Mouse (Mus musculus) natural killer cell, adult 2 months (primary cell): ENCODE measurements around the gene Hist1h4b.

Source experiments
- DNase-seq, 2 experiments: peaks; one replicate each; pipeline ENCODE4 v3.0.0; 2022; ENCODE audit warnings: low spot score in 2 of 2

The Hist1h4b gene

DNA sequence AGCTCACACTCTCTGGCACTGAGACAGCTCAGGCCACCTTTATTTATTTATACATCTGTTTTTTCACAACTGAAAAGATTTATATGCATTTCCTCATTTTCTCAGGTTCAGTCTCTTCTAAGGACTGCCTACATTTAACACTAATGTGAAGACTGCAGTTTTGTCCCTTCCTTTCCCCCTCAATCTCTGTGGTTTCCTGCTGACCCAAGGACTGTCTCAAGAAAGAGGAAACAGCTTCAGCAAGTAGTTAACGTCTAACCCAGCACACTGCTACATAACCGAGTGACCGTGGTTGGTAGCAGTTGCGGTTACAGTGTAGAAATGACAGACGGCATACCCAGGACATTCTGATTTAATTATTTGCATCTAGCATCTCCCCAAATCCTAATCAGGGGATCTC is 42.6 kb downstream of the Hist1h4b start:
- peak; percentile 21 to 24 for DNase-seq

DNA sequence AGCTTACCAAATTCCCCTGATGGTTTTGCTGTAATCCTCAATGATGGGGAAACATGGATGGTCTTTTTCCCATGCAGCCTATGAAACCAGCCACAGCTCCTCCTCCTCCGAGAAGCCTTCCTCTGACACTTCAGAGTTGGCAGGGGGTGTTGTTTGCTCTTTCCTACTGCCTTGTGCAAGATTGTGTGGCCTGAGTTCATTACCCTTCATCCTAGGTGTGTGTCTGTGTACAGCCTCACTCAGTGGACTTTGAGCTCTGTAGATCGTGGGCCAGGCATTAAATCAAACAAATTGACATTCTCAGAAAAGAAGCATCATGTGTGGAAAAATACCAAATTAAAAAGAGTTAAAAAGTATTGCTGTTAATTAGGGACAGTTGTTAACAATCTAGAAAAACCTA is 47.7 kb downstream of the Hist1h4b start:
- no peak for DNase-seq

DNA sequence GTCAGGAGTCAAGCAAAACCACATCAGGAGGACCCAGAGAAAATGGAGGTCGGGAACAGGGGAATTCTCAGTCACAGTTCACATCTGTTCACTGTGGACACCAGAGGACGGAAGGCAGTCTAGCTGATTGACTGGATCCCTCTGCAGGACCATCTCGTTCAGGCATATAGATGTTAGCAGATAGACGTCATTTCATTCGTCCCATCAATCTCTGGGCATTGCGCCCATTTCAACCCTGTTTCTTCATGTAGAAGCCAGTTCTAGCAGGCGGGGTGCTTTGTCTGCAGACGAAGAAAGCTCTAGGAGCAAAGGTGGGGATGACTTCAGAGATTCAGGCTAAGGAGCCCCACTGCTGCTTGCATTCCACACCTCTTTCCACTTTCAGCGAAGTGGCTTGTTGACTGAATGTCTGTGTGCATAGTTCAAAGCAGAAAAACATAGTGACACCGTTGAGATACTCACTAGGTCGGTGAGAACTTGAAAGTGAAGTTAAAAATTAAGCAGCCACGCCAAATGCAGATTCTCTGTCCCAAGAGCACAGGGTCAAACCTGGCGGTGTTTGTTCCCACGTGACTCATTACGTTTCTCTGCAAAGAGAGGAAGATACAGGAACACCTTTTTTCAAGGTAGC is 49.7 kb downstream of the Hist1h4b start, which contains the start of gene Slc17a2:
Slc17a2 (plus strand) TSS at position 572 of the 631 bp plus-strand sequence.
- DNase-seq = no peak
